Mouse (Mus musculus) erythroblast, embryonic 14.5 days (primary cell): ENCODE results near the gene Sox12.
"Not testable (repeated sequence)": the region's sequence is repeated elsewhere in the genome, so short reads cannot be mapped to it uniquely, and the experiment has no call there.

Experiments used
- GATA1 ChIP-seq: IDR thresholded peaks from 2 replicates; pipeline ENCODE4 v1.6.1; 2012; ENCODE audit warnings: low read length, inconsistent platforms, mixed read lengths
- TAL1 ChIP-seq: IDR thresholded peaks from 3 replicates; pipeline ENCODE4 v1.6.1; 2012; ENCODE audit warnings: low read length, inconsistent platforms, mixed read lengths

DNA sequence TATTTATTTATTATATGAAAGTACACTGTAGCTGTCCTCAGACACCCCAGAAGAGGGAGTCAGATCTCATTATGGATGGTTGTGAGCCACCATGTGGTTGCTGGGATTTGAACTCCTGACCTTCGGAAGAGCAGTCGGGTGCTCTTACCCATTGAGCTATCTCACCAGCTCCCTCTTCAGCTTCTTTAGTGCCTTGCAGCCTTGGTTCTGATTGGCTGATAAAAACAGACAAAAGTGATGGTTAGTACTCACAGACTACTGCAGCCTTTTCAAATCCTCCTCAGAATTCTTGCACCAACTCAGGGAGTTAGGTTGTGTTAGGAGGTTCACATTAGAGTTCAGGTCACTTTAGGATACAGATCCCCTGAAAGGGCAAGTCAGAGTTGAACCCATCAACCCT is 30.6 kb upstream of the Sox12 start:
- not testable (repeated sequence) for TF ChIP-seq GATA1, TAL1
